Mouse (Mus musculus) layer of hippocampus, adult 11-12 months (tissue): ENCODE measurements at regions not wholly inside any gene's neighbourhood (a gene's known extent, or its start where the extent isn't known, plus 50 kb on each side); places are given as distances from the start of the nearest gene placed in this dataset.
"Not testable (repeated sequence)": the region's sequence is repeated elsewhere in the genome, so short reads cannot be mapped to it uniquely, and the experiment has no call there.

Experiments
- DNase-seq: peaks from one replicate; pipeline ENCODE4 v3.0.0; 2022; ENCODE audit warnings: low spot score

DNA sequence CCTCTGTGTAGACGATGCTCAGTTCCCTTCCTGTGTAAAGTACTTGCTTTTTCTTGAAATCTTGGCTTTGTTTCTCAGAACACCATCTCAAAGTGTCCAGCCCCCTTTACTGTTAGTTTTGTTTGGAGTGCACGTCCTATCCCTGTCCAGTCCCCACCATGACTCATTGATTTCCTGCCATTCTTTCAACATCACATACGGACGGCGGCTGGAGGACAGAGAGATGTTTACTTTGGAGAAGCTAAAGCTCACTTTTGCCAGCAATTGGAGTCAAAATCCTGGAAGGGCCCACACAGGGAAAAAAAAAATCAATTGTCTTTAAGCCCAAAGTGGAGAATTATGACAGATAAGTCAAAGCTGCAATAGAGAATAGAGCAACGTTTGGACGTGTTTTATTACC is 51.8 kb downstream of the Gm5426 start:
- DNase-seq, result no peak

DNA sequence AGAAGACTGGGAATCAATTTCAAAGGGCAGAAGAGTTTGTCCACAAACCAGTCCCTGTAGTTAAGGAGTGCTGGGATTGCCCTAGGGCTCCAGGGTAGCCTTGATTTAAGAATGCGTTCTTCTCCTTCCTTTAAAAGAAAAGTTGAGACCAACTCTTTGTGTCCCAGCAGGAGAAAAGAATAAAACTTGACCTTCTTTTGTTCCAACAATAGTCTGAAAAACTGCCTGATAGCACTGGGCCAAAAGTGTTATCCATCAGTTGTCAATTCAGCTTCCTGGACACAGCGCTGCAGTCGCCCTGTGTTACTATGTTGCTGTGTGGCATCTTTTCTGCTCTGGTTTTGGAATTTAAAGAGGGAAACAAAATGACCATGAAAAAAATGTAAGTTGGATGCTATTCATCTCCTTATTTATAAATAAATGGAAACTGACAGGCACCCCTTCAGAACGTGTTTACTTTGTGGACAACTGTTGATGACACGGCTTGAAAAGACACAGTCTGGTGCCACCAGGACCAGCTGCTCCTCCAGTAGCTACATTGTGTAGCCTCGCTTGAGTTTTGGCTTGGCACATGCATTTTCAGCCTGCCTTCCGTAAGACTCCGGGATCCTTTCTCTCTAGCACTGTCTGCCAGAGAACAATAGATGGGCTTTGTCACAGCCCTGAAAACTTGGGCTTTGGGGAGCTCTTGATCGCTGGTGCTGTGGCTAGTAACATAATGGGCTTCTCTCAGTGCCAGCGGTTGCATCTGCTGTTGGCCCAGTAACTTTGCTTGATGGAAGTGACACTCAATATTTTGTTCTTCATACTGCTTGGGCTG is 54.0 kb downstream of the Gm5426 start:
- DNase-seq, result peak; percentile 13

DNA sequence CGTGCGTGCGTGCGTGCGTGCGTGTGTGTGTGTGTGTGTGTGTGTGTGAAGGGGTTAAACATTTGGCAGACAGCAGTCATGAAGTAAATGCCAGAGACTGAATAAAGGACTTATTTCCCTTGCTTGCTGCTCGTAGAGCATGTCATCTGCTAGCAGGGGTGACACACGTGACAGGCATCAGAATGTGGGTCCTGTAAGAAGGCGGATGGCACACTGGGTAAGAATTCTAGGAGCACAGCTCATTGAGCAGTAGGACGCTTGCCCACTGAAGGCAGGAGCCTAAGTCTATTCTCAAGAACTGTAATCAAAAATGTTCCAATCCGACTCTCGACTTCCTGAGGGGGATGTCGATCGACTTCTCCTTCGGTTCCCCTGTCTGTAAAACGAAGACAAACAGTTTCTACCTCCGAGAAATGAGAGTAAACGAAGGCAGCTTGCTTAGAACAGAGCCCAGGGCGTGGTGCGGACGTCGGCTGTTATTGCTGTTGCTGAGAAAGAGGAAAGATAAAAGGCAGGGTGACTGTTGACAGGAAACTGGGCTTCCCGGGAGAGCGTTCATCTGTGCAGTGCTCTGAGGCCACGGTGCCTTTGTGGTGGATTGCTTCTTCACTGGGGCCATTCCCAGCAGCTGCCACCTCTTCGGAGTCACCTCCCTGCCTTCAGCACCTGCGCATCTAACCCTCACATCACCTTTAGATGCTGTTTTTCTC is 64.7 kb downstream of the Gm5426 start:
- DNase-seq, result no peak

DNA sequence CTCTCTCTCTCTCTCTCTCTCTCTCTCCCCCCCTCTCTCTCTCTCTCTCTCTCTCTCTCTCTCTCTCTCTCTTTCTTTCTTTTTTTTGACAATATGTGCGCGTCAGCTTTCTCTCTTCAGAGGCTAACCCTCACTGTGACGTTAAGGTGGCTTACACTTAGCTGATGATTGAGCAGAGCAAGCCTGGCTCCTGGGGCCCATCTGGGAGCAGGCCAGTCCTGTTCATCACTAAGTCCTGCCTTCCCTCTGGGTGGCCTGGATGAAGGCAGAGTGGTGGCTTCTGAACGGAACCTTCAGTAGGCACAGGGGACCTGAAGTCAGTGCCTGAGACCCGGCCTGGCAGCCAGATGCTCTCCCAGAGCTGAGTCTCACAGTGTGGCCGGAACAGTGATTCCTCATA is 65.5 kb downstream of the Gm5426 start:
- no peak for DNase-seq

DNA sequence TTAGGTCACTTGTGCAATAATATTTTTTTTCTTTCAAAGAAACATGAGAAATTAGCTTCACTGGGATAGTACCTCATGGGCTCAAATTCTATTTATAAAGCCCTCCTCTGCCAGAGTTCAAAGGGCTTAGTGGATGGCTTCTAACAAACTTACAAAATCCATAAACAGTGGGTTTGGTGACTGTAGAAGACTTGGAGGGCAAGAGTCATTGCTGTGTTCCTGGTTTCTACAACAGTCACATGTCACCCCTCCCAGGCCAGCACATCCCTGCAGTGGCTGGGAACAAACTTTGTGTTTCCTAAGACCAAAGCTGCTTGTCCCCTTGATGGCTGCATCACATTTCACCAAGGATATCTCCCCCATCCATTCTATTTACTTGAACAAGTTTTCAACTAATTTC is 66.5 kb downstream of the Gm5426 start:
- no peak for DNase-seq

DNA sequence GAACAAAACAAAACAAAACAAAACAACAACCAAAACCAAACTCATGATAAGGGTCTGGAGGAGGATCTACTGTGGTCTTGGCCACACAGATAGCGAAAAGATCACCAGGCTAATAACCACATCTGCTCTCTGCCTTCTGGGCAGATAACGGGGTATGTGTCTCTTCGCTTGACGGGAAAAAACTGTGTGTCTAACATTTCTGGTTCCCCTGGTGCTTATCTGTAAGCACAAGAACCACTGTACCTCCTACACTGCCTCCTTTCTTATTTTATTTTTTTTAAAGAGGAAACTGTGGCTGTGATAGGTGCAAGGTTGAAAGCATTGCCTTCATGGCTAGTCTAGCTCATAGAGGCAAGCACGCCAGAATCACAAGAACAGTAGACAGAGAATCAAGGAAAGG is 67.8 kb downstream of the Gm5426 start:
- DNase-seq, result no peak

DNA sequence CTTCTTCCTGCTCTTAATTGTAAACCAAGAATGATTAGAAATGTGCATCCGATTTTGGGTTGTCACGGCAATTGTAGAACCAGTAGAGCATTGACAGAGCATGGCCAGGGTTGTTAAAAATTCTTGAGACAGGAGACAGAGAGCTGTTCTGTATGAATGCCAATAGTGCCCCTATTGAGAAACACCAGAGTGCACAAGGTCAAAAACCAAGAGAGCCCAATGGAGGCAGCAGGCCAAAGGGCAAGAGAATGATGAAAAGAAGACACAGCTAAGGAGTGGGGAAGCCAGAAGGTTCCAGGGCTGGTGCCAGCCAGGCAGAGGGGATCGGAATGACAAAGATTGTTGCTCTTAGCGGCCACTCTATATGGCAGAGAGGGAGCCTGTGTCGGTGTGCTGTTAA is 72.8 kb downstream of the Gm5426 start:
- no peak for DNase-seq

DNA sequence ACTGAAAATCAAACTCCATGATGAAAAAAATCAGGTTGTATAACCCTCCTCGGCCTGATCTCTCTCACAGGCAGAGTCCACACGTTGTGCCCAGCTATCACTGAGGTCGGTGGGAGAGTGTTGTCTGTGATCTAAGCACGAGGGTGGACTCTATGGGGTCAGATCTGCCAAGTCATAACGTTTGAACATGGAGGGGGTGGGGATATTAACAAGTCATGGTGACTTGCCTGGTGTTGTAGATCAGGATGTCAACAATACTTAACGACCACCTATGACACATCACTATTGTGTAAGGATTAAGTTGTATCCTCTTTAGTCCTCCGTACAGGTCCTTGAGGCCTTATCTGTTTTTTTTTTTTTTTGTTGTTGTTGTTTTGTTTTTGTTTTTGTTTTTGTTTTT is 74.8 kb downstream of the Gm5426 start:
- no peak for DNase-seq

DNA sequence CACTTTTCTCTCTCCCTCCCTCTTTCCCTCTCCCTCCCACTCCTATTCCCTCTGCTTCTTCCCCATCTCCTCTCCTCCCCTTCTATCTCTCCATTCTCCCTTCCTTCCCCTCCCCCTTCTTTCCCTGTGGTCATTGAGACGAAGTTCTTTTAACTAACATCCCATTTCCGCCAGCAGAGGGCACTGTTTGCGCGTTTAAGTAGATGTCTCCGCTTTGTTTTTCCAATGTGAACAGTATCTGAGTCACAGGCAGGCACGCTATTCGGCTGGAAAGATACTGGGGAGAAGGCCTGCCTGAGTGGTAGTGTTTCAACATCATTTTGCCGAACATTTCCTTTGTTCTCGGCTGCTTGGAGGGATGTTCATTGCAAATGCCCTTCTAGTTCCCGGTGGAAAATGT is 77.5 kb downstream of the Gm5426 start:
- peak; percentile 94 for DNase-seq

DNA sequence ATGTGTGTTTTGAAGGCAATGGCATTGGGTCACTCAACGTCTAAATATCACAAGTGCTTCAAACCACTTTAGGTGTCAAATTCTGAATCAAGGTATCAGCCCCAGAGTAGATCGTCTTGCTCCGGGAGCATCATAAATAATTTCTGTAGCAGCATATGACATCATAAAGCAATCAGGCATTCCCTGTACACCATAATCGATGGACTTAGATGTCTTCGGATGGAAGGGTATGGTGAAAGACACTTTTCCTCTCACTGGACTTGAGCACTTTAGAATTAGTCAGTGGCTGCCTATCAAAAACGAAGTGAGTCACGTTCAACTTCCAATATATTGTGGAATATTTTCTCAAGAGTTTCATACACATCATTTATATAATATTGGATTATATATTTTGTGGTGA is 77.9 kb downstream of the Gm5426 start:
- no peak for DNase-seq

DNA sequence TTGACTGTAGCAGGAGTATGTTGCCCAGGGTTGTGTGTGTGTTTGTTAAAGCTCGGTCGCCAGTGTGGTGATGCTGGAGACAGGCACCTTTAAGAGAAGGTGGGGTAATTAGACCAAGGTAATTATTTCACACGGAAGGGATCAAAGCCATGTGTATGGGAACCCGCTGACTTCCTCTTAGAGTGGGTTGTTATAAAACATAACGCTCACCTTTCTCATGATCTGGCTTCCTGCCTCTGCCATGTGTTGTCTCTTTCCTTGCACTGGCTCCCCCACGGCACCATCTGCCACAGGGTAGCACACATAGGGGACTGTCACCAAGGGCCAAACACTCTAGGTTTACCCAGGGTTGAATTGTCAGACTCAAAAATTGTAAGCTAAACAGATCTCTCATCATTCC is 78.5 kb downstream of the Gm5426 start:
- peak; percentile 37 for DNase-seq

DNA sequence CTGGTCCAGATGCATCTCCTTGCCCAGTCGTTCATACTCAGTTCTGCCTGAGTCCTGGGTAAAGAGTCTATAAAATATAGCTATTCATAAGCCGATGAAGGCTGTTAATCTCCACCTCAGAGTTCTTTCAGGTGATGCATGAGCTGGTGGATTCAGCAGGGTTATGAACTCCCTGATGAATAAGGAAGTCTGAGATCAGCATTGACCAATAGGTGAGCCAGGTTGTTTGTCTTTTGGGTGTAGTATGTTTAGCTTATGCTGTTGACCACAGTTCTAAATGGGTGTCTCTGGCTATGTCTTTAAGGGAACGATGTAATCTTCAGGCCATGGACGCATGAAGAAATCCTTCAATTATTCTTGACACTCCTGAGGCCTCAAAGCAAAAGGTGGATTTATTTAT is 84.3 kb downstream of the Gm5426 start:
- DNase-seq, result no peak

DNA sequence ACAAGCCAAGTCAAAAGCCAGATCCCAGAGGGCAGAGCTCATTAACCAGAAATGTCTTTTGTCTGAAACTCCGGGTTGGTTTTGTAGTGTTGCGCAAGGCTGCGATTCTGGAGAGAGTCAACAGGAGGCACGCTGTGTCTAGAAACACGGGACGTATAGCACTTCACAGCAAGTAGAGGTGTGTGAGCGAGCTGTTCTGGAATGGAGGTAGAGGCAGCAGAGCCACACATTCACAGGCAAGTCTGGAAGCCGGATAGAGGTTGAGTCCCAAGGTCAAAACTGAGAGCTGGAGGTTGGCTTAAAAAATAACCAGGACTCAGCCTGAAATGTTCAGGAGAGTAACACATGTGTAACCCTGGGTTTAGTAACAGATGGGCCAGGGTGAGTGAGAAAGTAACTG is 94.0 kb downstream of the Gm5426 start:
- DNase-seq, result no peak

DNA sequence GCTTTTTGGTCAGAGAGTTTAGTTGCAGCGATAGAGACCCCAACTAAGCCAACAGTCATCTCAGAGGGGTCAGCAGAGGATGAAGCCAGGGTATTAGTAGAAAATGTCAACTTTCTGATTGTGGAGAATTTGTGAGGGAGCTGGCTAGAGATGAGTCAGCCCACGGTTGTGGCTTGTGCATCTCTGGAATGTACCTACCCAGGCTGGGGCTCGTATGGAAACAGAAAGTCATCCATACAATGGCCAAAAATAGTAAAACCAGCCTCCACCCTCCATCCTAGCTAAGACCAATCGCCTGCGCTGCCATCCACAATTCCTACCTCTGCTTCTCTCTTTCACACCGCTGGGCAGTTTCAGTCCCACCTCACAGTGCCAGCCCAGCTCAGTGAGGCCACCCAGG is 94.9 kb downstream of the Gm5426 start:
- DNase-seq, result no peak

DNA sequence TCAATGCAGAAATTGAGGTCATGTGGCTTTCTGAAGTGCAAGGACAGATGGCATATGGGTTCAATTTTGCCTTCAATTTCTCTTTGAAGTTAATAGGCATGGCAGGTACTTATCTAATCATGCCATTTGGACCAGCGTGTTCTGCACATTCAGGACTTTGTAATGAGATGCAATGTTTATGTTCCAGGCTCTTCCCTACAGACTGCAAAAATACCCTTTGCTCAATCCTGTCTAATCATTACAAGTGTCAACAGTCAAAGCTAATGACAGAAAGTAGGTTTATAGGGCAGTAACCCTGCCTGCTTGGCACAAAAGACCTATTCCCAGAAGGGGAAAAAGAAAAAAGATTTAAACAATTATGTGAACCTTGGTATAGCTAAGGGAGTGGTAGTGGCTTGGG is 96.5 kb downstream of the Gm5426 start:
- no peak for DNase-seq

DNA sequence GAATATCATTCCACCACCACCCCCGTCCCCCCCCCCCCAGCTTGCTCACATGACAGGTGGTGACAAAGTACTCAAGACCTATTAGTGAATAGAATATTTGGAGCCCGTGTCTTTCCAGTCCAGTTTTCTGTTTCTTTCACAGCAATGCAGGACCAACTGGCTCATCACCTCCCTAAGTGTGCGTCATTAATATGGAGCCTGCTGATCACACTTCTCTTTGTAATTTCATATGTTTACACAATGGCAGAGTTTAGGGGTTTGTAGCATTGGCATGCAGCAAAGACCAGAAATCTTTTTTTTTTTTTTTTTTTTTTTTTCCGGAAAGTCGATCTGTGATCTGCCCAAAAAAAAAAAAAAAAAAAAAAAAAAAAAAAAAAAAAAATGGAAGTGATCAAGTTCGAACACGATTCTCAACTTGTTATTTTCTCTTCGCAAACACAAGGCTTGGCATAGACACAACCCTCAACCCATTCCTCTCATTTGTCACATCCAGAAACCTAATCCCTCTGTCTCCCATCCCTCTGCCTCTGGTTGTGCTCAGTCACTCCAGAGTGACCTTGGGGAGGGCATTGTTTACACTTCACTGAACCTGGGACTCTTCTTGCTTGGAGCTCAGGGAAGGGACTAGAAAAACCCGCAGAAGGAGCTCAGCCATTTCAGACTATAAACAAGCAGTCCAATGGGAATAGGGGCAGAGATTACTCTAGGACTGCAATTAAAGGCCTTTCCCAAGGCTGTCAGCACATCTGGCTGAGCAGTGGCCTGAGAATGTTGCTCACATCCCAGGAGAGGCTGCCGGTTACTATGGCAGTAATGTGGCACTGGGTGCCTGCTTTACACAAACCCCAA is 98.4 kb downstream of the Gm5426 start:
- no peak for DNase-seq

DNA sequence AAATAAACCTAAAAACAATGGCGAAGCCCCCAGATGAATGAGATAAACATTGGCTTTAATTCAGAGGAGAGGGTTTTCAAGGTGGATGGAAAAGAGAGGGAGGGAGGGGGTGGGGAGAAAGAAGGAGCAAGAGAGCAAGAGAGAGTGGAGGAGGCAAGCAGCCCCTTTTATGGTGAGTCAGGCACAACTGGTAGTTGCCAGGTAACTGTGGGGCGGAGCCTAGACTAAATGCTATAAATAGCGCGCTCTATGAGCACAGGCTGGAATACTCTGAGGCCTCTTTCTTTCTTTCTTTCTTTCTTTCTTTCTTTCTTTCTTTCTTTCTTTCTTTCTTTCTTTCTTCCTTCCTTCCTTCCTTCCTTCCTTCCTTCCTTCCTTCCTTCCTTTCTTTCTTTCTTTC is 99.6 kb downstream of the Gm5426 start:
- not testable (repeated sequence) for DNase-seq

DNA sequence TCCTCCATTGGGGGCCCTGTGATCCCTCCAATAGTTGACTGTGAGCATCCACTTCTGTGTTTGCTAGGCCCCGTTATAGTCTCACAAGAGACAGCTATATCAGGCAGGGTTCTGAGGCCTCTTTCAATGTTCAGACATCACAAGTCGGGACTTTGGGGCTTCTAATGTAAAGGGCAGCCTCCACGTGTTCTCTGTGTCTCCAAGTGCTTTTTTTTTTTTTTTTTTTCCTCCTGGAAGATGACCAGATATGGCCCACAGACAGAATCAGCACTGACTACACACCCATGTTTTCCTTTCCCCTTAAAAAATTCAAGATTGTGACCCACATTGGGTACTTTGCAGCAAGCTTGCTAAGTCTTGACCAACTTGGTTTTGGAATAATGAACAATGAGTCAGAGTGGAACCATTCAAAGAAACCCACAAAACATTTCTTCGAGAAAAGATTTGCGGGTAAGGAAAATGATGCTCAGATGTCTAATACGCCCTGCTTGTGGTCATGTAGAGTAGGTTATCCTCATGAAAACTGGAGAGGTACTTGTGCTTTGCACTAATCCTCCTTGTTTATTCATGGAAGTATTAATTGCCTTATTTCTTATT is 100.5 kb downstream of the Gm5426 start:
- DNase-seq, result no peak

DNA sequence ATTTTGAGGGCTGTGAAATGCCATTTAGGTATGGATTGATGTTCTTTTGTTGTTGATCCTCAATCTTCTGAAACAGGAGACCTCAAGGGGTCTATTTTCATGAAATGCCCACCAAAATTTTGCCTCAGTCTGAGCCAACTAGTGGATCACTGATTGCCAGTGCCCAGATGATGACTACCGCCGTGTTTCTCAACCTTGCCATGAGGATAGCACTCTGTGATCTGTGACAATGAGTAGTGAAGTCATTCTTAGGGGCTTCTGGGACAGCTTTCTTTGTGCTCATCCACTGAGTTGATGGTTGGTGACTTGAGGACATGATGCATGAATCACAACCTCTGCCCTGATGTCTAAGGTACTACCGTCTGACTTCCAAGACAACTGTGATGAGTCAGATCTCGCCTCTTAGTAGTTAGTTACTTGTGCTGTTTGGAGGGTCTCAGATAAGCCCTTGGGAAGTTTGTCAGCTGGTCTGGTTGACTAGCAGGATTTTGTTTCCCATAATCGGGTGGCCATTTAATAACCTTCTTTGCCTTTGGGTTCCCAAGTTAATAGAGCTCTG is 101.2 kb downstream of the Gm5426 start:
- no peak for DNase-seq

DNA sequence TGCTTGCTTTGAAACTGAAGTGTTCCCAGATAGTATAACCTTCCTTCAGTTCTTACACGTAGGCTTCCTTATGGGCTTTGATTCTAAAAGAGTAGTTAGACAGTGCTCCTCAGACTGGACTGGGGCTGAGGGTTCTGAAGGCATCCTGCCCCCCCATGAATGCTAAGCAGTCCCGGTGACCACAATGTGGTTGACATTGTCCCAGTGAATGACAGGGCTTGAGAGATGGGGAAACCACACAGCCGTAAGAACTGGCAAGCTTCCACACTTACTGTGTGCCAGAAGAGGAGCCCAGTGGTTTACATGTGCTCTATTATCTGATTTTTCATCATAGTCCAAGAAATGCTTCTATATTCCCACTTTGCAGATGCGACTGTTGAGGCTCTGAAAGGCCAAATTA is 101.8 kb downstream of the Gm5426 start:
- DNase-seq, result no peak

DNA sequence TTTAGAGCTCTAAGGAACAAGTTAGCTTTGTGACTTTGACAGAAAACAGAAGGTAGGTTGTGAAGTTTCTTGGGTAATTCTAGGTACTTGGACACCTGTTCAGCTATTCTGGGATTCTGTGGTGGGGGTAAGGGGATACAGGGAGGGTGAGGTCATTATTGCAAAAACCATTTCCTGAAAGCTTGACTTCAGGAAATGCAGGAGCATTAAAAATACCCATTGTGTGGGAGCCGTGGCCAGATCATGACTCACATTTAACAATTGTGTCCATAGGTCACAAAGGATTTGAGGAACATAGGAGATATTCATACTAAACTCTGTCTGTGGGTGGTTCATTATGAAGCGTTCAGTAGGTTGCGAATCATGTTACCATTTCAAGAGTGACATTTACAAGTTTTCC is 102.4 kb downstream of the Gm5426 start:
- DNase-seq, result no peak

DNA sequence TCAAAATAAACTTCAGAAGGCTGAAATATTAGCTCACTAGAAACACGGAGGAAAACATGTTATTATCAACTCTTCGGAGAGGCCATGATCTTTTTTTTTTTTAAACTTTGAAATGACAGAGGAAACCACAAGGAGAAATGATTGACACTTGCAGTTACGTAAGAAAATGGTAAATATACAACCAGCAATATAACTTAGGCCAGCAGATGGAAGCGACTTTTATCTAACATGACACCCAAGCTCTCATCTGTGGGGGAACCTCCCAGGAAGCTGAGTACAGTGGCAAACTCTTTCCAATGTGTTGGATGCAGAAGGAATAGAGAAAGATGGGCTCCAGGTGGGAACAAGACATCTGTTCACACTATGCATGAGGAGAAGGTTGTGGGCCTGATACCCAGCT is 104.2 kb downstream of the Gm5426 start:
- no peak for DNase-seq
